Mouse (Mus musculus): ENCODE measurements around the gene Zfp445.

GRCm38 (mm10) chr9:122845621-122846020, 20.2 kb downstream of the Zfp445 start:
- TF ChIP-seq POLR2A (IDR thresholded peaks at IDR 0.05; ENCODE audit: borderline replicate concordance, insufficient read depth, low read length) (no peak), CTCF (IDR thresholded peaks at IDR 0.05; ENCODE audit: borderline replicate concordance, insufficient read depth, low read depth, low read length) (no peak)

Measured in cerebellum, adult 2 months (tissue).